Mouse (Mus musculus): ENCODE results near the gene Irx3. TPM values are rescaled to one million over a fixed set of nuclear protein-coding genes. Genes with fewer than 3 reads are reported as not detected.

Gene Irx3
- polyA plus RNA-seq, 1 experiment from 2014 or later, result 26.1 TPM

DNA sequence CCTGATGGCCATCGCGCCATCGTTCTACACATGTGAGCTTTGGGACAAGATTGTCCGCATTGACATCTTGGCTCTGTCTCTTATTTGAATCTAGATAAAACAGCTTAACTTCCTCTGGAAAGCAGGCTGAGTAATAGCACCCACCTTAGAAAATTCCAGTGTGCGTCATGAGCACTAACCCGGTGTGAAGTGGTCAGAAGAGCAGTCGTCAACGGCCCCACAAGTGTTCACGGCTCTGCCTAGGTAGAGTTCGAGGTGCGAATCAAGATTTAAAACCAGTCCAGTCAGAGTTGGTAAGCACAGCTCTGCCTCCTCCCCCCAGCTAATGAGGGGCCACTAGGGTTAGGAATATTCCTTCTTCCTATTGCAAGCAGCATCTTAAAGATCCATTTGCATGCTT, 21.5 kb upstream of the Irx3 start:
- Histone ChIP-seq H3K27ac (replicated peaks; ENCODE audit: low read depth, low read length) (no peak overlapping the region), H3K36me3 (ENCODE audit: control insufficient read depth, insufficient read depth, low read length) (no peaks in the 10 kb centered on the region), H3K4me1 (ENCODE audit: control insufficient read depth, insufficient read depth, low read length) (0 out of 2 replicates have a peak, but pooled peaks cover 5% of the 10 kb centered on the region), H3K27me3 (ENCODE audit: control insufficient read depth, insufficient read depth, low read length) (no peaks in the 10 kb centered on the region), H3K9ac (replicated peaks; ENCODE audit: low read length) (no peak overlapping the region), H3K4me3 (replicated peaks; ENCODE audit: low read depth, low read length) (no peak overlapping the region), H3K9me3 (ENCODE audit: control insufficient read depth, low read length) (no peaks in the 10 kb centered on the region), H3K4me2 (ENCODE audit: low read length) (no peak overlapping the region)
- ATAC-seq (ENCODE audit: low FRiP score, low TSS enrichment) (no peak), DNase-seq (no peak)
- 95% methylated on average over 11 of the region's 11 CpGs for WGBS

DNA sequence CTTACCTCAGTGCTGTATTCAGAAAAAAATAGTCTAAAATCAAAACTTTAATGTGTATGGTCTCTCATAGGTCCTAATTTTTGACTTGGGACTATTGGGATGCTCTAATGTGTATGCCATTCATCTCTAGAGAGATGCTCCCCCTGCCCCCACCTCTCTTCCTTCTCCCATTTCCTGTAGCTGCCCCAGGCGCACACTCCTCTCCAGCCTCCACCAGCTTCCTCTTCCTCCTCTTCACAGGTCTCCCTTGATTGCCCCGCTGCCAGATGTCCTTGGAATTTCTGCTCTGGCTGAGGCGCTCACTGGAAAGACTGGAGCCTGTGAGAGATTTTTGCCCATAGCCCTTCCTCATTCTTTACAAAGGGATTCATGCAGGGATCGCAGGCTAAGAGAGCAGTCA, 20.9 kb upstream of the Irx3 start:
- no peaks in the 10 kb centered on the region for H3K9me3 ChIP-seq (ENCODE audit: control insufficient read depth, low read length)
- 0 out of 2 replicates have a peak, but pooled peaks cover 5% of the 10 kb centered on the region for H3K4me1 ChIP-seq (ENCODE audit: control insufficient read depth, insufficient read depth, low read length)
- H3K36me3 ChIP-seq (ENCODE audit: control insufficient read depth, insufficient read depth, low read length), result no peaks in the 10 kb centered on the region
- H3K9ac ChIP-seq (replicated peaks; ENCODE audit: low read length), result no peak overlapping the region
- H3K27me3 ChIP-seq (ENCODE audit: control insufficient read depth, insufficient read depth, low read length), result no peaks in the 10 kb centered on the region
- H3K4me2 ChIP-seq (ENCODE audit: low read length), result no peak overlapping the region
- no peak overlapping the region for H3K27ac ChIP-seq (replicated peaks; ENCODE audit: low read depth, low read length)
- 78% methylated on average over 4 of the region's 4 CpGs for WGBS
- ATAC-seq (ENCODE audit: low FRiP score, low TSS enrichment), result no peak
- no peak for DNase-seq
- H3K4me3 ChIP-seq (replicated peaks; ENCODE audit: low read depth, low read length), result no peak overlapping the region

DNA sequence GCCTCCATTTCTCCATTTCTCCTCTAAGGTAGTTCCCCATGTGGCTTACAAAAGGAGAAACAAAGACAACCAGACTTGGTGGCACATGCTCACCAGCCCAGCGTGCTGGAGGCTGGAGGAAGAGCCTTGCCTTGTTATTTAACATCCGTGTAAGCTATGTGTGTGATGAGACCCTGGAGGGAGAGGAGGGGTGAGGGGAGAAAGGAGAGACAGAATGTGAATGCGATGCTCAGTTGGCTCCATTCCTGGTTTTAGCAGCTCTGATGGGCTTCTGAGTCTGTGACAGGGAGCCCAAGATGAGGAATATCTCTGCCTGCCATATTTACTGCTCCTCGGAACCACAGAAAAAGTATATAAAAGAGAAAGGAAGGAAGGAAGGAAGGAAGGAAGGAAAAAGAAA, 20.1 kb upstream of the Irx3 start:
- H3K27me3 ChIP-seq (ENCODE audit: control insufficient read depth, insufficient read depth, low read length), result no peaks in the 10 kb centered on the region
- no peak overlapping the region for H3K4me3 ChIP-seq (replicated peaks; ENCODE audit: low read depth, low read length)
- 0 out of 2 replicates have a peak, but pooled peaks cover 5% of the 10 kb centered on the region for H3K4me1 ChIP-seq (ENCODE audit: control insufficient read depth, insufficient read depth, low read length)
- H3K4me2 ChIP-seq (ENCODE audit: low read length), result no peak overlapping the region
- 33% methylated on average over 4 of the region's 4 CpGs for WGBS
- ATAC-seq (ENCODE audit: low FRiP score, low TSS enrichment), result no peak
- peak; percentile 40 for DNase-seq
- no peaks in the 10 kb centered on the region for H3K36me3 ChIP-seq (ENCODE audit: control insufficient read depth, insufficient read depth, low read length)
- H3K9ac ChIP-seq (replicated peaks; ENCODE audit: low read length), result no peak overlapping the region
- no peak overlapping the region for H3K27ac ChIP-seq (replicated peaks; ENCODE audit: low read depth, low read length)
- no peaks in the 10 kb centered on the region for H3K9me3 ChIP-seq (ENCODE audit: control insufficient read depth, low read length)

DNA sequence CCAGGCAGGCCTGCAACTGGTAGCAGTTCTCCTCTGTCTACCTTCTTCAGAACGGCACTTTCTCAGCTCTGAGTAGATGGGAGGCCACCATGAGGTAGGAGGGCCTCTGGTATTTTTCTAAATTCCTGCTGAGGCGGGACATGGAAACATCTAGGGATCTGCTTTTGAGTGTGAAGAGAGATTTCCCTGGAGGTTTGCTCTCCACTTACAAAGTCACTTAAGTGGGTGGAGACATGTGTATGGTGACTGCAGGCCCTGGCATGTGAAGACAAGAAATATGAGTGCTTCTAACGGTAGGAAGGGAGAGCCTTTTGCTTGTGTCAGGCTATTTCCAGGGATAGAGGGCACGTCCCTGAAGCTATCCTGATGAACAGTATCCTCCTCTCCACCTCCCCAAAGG, 17.9 kb upstream of the Irx3 start:
- no peaks in the 10 kb centered on the region for H3K36me3 ChIP-seq (ENCODE audit: control insufficient read depth, insufficient read depth, low read length)
- H3K9me3 ChIP-seq (ENCODE audit: control insufficient read depth, low read length), result no peaks in the 10 kb centered on the region
- H3K4me2 ChIP-seq (ENCODE audit: low read length), result no peak overlapping the region
- ATAC-seq (ENCODE audit: low FRiP score, low TSS enrichment) (no peak), DNase-seq (no peak)
- 0 out of 2 replicates have a peak, but pooled peaks cover 5% of the 10 kb centered on the region for H3K4me1 ChIP-seq (ENCODE audit: control insufficient read depth, insufficient read depth, low read length)
- no peak overlapping the region for H3K27ac ChIP-seq (replicated peaks; ENCODE audit: low read depth, low read length)
- H3K4me3 ChIP-seq (replicated peaks; ENCODE audit: low read depth, low read length), result no peak overlapping the region
- no peak overlapping the region for H3K9ac ChIP-seq (replicated peaks; ENCODE audit: low read length)
- H3K27me3 ChIP-seq (ENCODE audit: control insufficient read depth, insufficient read depth, low read length), result no peaks in the 10 kb centered on the region
- WGBS, result 94% methylated on average over 4 of the region's 4 CpGs

DNA sequence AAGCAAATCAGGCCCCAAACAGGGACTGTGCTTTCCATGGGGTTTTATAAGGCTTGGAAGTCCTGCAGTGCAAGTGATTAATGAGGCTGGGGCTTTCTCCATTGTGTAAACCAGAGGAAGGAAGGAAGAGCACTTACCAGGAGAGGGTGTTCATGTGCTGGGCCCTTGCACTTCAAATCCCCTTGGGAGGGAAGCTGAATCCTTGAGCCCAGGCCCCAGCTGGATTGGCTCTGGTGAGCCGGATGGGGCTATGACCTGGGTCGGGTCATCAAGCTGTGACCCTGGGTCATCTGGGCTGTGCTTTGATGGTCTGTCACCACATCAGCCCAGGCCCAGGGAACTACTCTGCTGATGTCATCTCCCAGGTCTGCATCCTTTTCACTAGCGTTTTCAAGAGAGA, 16.9 kb upstream of the Irx3 start:
- Histone ChIP-seq H3K9me3 (ENCODE audit: control insufficient read depth, low read length) (no peaks in the 10 kb centered on the region), H3K4me2 (ENCODE audit: low read length) (no peak overlapping the region), H3K36me3 (ENCODE audit: control insufficient read depth, insufficient read depth, low read length) (no peaks in the 10 kb centered on the region), H3K27ac (replicated peaks; ENCODE audit: low read depth, low read length) (no peak overlapping the region), H3K4me1 (ENCODE audit: control insufficient read depth, insufficient read depth, low read length) (0 out of 2 replicates have a peak, but pooled peaks cover 5% of the 10 kb centered on the region), H3K9ac (replicated peaks; ENCODE audit: low read length) (no peak overlapping the region), H3K27me3 (ENCODE audit: control insufficient read depth, insufficient read depth, low read length) (no peaks in the 10 kb centered on the region), H3K4me3 (replicated peaks; ENCODE audit: low read depth, low read length) (no peak overlapping the region)
- DNase-seq (no peak), ATAC-seq (ENCODE audit: low FRiP score, low TSS enrichment) (no peak)
- 32% methylated on average over 3 of the region's 3 CpGs for WGBS

DNA sequence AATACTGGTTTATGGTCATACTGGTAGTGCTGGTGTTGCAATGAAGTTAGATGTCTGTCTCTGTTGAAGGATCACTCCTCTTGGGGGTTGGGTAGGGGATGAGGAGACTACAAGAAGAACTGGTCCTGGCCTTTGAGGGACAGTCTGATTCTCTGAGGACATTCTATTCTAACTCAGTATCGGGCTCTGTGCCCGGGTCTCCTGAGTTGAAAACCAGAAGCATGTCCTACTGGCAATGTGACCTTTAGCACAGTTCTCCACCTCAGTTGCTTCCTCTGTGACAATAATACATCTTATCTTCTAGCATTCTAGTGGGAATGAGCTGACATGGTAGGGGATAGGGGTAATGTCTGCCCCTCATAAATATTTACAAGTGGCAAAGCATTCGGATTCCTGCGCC, 12.2 kb upstream of the Irx3 start:
- Histone ChIP-seq H3K9ac (replicated peaks; ENCODE audit: low read length) (no peak overlapping the region), H3K27me3 (ENCODE audit: control insufficient read depth, insufficient read depth, low read length) (peaks cover 3% of the 10 kb centered on the region; the same call in 1 of the 2 replicates), H3K36me3 (ENCODE audit: control insufficient read depth, insufficient read depth, low read length) (no peaks in the 10 kb centered on the region), H3K27ac (replicated peaks; ENCODE audit: low read depth, low read length) (no peak overlapping the region), H3K9me3 (ENCODE audit: control insufficient read depth, low read length) (no peaks in the 10 kb centered on the region), H3K4me1 (ENCODE audit: control insufficient read depth, insufficient read depth, low read length) (no peaks in the 10 kb centered on the region), H3K4me3 (replicated peaks; ENCODE audit: low read depth, low read length) (no peak overlapping the region), H3K4me2 (ENCODE audit: low read length) (no peak overlapping the region)
- DNase-seq, result no peak
- ATAC-seq (ENCODE audit: low FRiP score, low TSS enrichment), result no peak
- WGBS, result 93% methylated on average over 4 of the region's 4 CpGs

DNA sequence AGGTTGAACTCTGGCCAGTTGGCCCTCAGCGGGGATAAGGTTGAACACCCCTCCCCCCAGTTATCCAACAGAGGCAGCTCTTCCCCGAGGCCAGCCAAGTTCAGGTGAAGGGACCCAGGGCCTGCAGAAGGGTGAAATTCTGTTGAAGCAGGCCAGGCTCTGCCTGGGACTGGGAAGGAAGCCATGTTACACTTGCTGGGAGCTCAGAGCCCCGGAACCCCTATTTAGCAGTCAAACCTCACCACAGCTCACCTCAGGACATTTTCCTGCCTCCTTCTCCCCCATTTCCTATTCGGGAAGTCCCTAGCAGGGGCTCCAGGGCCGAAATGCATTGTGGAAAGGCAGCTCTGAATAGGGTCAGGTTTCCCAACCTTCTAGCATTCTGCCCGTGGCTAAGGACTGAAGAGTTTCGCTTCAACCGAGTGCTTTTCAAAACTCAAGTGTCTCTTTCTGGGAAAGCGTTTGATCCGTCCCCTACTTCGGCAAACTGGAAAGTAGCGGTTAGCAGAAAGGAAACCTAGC, 4.9 kb upstream of the Irx3 start:
- H3K4me3 ChIP-seq (replicated peaks; ENCODE audit: low read depth, low read length), result peak overlapping the region; percentile 33
- peak overlapping the region; percentile 46 for H3K9ac ChIP-seq (replicated peaks; ENCODE audit: low read length)
- H3K4me1 ChIP-seq (ENCODE audit: control insufficient read depth, insufficient read depth, low read length), result peaks cover 39% of the 10 kb centered on the region
- peak overlapping the region; percentile 82 for H3K4me2 ChIP-seq (ENCODE audit: low read length)
- 8% methylated on average over 12 of the region's 12 CpGs for WGBS
- peak overlapping the region; percentile 83 for H3K27ac ChIP-seq (replicated peaks; ENCODE audit: low read depth, low read length)
- ATAC-seq (ENCODE audit: low FRiP score, low TSS enrichment) (no peak), DNase-seq (peak; percentile 42)
- H3K36me3 ChIP-seq (ENCODE audit: control insufficient read depth, insufficient read depth, low read length), result no peaks in the 10 kb centered on the region
- peaks cover 7% of the 10 kb centered on the region for H3K27me3 ChIP-seq (ENCODE audit: control insufficient read depth, insufficient read depth, low read length)
- no peaks in the 10 kb centered on the region for H3K9me3 ChIP-seq (ENCODE audit: control insufficient read depth, low read length)

DNA sequence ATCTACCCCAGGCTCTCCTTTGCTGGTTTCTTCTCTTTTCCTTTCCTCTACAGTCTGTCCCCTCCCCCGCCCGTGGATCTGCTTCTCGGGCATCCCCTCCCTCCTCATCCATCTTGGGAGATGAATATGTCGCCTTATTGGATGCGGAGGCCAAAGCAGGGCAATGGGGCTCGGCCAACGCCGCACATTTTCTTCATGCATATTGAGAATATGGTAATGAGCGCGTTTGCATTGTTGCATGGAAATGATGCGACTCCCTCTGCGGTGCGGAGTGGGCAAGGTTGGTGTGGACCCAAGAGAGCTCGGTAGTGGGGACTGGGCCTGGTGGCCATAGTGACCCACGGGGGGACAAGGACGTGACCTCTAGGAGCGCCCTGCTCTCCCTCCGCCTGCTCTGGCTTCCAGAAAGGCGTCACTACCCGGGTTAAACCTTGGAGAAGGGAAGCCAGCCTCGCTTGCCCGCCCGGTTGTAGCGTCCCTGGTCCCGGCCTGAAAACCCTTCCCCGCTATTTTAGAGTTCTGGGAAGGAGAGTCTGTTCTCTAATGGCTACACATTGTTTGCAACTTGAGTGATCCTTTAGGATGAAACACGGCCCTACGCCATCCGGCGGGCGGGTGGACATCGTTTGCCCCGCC, 4.3 kb upstream of the Irx3 start:
- Histone ChIP-seq H3K4me3 (replicated peaks; ENCODE audit: low read depth, low read length) (peak overlapping the region; percentile 33), H3K9ac (replicated peaks; ENCODE audit: low read length) (peak overlapping the region; percentile 46), H3K4me2 (ENCODE audit: low read length) (peak overlapping the region; percentile 82), H3K36me3 (ENCODE audit: control insufficient read depth, insufficient read depth, low read length) (no peaks in the 10 kb centered on the region), H3K27ac (replicated peaks; ENCODE audit: low read depth, low read length) (peak overlapping the region; percentile 83), H3K4me1 (ENCODE audit: control insufficient read depth, insufficient read depth, low read length) (peaks cover 39% of the 10 kb centered on the region), H3K27me3 (ENCODE audit: control insufficient read depth, insufficient read depth, low read length) (peaks cover 7% of the 10 kb centered on the region), H3K9me3 (ENCODE audit: control insufficient read depth, low read length) (no peaks in the 10 kb centered on the region)
- DNase-seq, result peak; percentile 78
- WGBS, result 2% methylated on average over 33 of the region's 33 CpGs
- no peak for ATAC-seq (ENCODE audit: low FRiP score, low TSS enrichment)

DNA sequence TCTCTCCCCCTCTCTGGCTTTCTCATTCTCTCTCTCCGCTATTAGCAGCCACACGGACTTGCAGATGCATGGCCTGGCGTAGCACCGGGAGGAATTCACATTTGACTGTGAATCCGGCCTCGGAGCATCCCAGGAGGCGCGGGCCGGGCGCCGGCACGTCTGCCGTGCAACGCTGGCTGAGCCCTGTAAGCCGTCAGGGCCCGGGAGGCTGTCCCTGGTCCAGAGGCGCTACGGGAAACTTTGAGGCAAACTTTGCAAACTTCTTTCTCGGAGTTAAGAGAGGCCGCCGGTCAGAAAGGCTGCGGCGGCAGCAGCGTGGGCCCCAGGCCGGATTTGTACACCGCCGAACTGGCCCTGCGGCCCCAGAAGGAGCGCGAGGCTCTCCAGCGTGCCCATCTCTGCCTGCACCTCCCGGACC, 3.4 kb upstream of the Irx3 start:
- peak overlapping the region; percentile 82 for H3K4me2 ChIP-seq (ENCODE audit: low read length)
- peak overlapping the region; percentile 83 for H3K27ac ChIP-seq (replicated peaks; ENCODE audit: low read depth, low read length)
- H3K9me3 ChIP-seq (ENCODE audit: control insufficient read depth, low read length), result no peaks in the 10 kb centered on the region
- H3K4me3 ChIP-seq (replicated peaks; ENCODE audit: low read depth, low read length), result peak overlapping the region; percentile 33
- peak overlapping the region; percentile 54 for H3K9ac ChIP-seq (replicated peaks; ENCODE audit: low read length)
- H3K36me3 ChIP-seq (ENCODE audit: control insufficient read depth, insufficient read depth, low read length), result no peaks in the 10 kb centered on the region
- ATAC-seq (ENCODE audit: low FRiP score, low TSS enrichment), result no peak
- under 1% methylated on average over 32 of the region's 32 CpGs for WGBS
- peaks cover 39% of the 10 kb centered on the region for H3K4me1 ChIP-seq (ENCODE audit: control insufficient read depth, insufficient read depth, low read length)
- no peak for DNase-seq
- peaks cover 7% of the 10 kb centered on the region for H3K27me3 ChIP-seq (ENCODE audit: control insufficient read depth, insufficient read depth, low read length)

Data from midbrain, embryonic 14.5 days (tissue).